Comparison of ENCODE assay signal across 9 mouse cellular contexts in genomic region chr17:28207092-28207491, GRCm38 (mm10). TPM values are rescaled to one million over a fixed set of nuclear protein-coding genes. Genes with fewer than 3 reads are reported as not detected.
DNase-seq lines count a peak whose midpoint lies in the region; ATAC-seq and TF ChIP-seq lines count a peak whose summit lies in the region.
"Had no signal": no experiment of that assay in that cellular context is flagged by ENCODE, and none has a peak within 500 bp of the region (broad histone marks: within the 10 kb centered on the region; RNA-seq: fewer than 3 reads in every experiment).

No protein-coding gene starts in this region.

- peaks cover 34% of the 10 kb centered on the region for H3K36me3 ChIP-seq in forebrain, embryonic 10.5 days (replicated peaks)
- peaks cover 3% of the 10 kb centered on the region; the same call in 1 of the 2 replicates for H3K36me3 ChIP-seq in forebrain, embryonic 16.5 days (ENCODE audit: control insufficient read depth, insufficient read depth)
- peaks cover 2% of the 10 kb centered on the region; the same call in 1 of the 2 replicates for H3K36me3 ChIP-seq in lung, embryonic 16.5 days (ENCODE audit: control insufficient read depth, insufficient read depth, low read length)
- H3K36me3 ChIP-seq in limb, embryonic 11.5 days (ENCODE audit: control insufficient read depth, insufficient read depth, low read length) = peaks cover 2% of the 10 kb centered on the region; the same call in 1 of the 2 replicates
- H3K36me3 ChIP-seq in thymus, adult 2 months (ENCODE audit: control insufficient read depth, insufficient read depth, low read length) = no peaks in the 10 kb centered on the region

- peaks cover 23% of the 10 kb centered on the region for H3K4me1 ChIP-seq in forebrain, embryonic 10.5 days
- no peaks in the 10 kb centered on the region for H3K4me1 ChIP-seq in forebrain, embryonic 16.5 days (replicated peaks; ENCODE audit: control insufficient read depth, insufficient read depth, low read length)
- H3K4me1 ChIP-seq in lung, embryonic 16.5 days (replicated peaks; ENCODE audit: control insufficient read depth, insufficient read depth, low read length) = peaks cover 8% of the 10 kb centered on the region
- H3K4me1 ChIP-seq in limb, embryonic 11.5 days (ENCODE audit: control insufficient read depth, insufficient read depth, low read length) = peaks cover 16% of the 10 kb centered on the region
- peaks cover 48% of the 10 kb centered on the region for H3K4me1 ChIP-seq in thymus, adult 2 months (replicated peaks; ENCODE audit: control insufficient read depth, insufficient read depth, low read length)
- H3K4me1 ChIP-seq: forebrain, embryonic 15.5 days had no signal

- ATAC-seq in forebrain, embryonic 16.5 days = no peak
- no peak for ATAC-seq in lung, embryonic 16.5 days (ENCODE audit: low read depth)
- no peak for ATAC-seq in limb, embryonic 11.5 days (ENCODE audit: insufficient number of reproducible peaks, low FRiP score, low TSS enrichment, low read depth)

- TF ChIP-seq POLR2A in thymus, adult 2 months (IDR thresholded peaks at IDR 0.05; ENCODE audit: control insufficient read depth, extremely low read depth, insufficient read depth, low read length, poor library complexity) = no peak

- DNase-seq in forebrain, embryonic 10.5 days (ENCODE audit: extremely low spot score, low spot score) = no peak
- DNase-seq in lung, postnatal 36 days = no peak
- no peak for DNase-seq in limb, embryonic 11.5 days (ENCODE audit: low spot score)
- peak; percentile 58 for DNase-seq in thymus, adult 2 months
- DNase-seq in right cerebral cortex, postnatal 36 days (ENCODE audit: low spot score in 2 of 2) = no peak
- no peak for DNase-seq in layer of hippocampus, adult 8-10 months (ENCODE audit: low spot score in 2 of 2)

- no peaks in the 10 kb centered on the region for H3K9me3 ChIP-seq in forebrain, embryonic 10.5 days
- H3K9me3 ChIP-seq in forebrain, embryonic 16.5 days (ENCODE audit: control insufficient read depth, low read length) = no peaks in the 10 kb centered on the region
- H3K9me3 ChIP-seq in lung, embryonic 16.5 days (ENCODE audit: control insufficient read depth, low read length) = no peaks in the 10 kb centered on the region
- H3K9me3 ChIP-seq in limb, embryonic 11.5 days (ENCODE audit: control insufficient read depth, low read length) = no peaks in the 10 kb centered on the region
- H3K9me3 ChIP-seq: forebrain, embryonic 15.5 days had no signal

- peak overlapping the region; percentile 73 for H3K27ac ChIP-seq in forebrain, embryonic 10.5 days
- H3K27ac ChIP-seq in forebrain, embryonic 16.5 days (ENCODE audit: low read length) = no peak overlapping the region
- peak overlapping the region; percentile 68; the same call in 1 of the 2 replicates for H3K27ac ChIP-seq in lung, embryonic 16.5 days (ENCODE audit: low read length)
- H3K27ac ChIP-seq in limb, embryonic 11.5 days (replicated peaks; ENCODE audit: low read depth, low read length) = peak overlapping the region; percentile 78
- peak overlapping the region; percentile 85 for H3K27ac ChIP-seq in thymus, adult 2 months (ENCODE audit: control insufficient read depth, insufficient read depth, low read length)
- H3K27ac ChIP-seq: forebrain, embryonic 15.5 days had no signal

- H3K4me3 ChIP-seq in forebrain, embryonic 10.5 days = no peak overlapping the region
- H3K4me3 ChIP-seq in forebrain, embryonic 16.5 days (replicated peaks; ENCODE audit: low read length) = no peak overlapping the region
- no peak overlapping the region for H3K4me3 ChIP-seq in lung, embryonic 16.5 days (ENCODE audit: low read length)
- H3K4me3 ChIP-seq in limb, embryonic 11.5 days (ENCODE audit: low read depth, low read length) = no peak overlapping the region
- peak overlapping the region; percentile 26 for H3K4me3 ChIP-seq in thymus, adult 2 months (ENCODE audit: control insufficient read depth, insufficient read depth, low read length)
- H3K4me3 ChIP-seq: forebrain, embryonic 15.5 days had no signal

- no peak overlapping the region for H3K4me2 ChIP-seq in forebrain, embryonic 16.5 days (ENCODE audit: low read length)
- H3K4me2 ChIP-seq in lung, embryonic 16.5 days (ENCODE audit: low read depth, low read length) = no peak overlapping the region
- no peak overlapping the region for H3K4me2 ChIP-seq in limb, embryonic 11.5 days (ENCODE audit: low read depth, severe bottlenecking)
- H3K4me2 ChIP-seq: forebrain, embryonic 15.5 days had no signal

- no peak for TF ChIP-seq CTCF in thymus, adult 2 months (IDR thresholded peaks at IDR 0.05; ENCODE audit: borderline replicate concordance, control insufficient read depth, extremely low read depth, insufficient read depth, low read length, poor library complexity)

- WGBS in forebrain, embryonic 10.5 days = 77% methylated on average over 8 of the region's 8 CpGs
- WGBS in forebrain, embryonic 16.5 days = 74% methylated on average over 8 of the region's 8 CpGs
- 66% methylated on average over 8 of the region's 8 CpGs for WGBS in lung, embryonic 16.5 days
- WGBS in limb, embryonic 11.5 days = 70% methylated on average over 8 of the region's 8 CpGs
- WGBS in thymus, adult 2 months = 24% methylated on average over 8 of the region's 8 CpGs

- peaks cover 18% of the 10 kb centered on the region for H3K27me3 ChIP-seq in forebrain, embryonic 10.5 days (ENCODE audit: poor library complexity, severe bottlenecking)
- no peaks in the 10 kb centered on the region for H3K27me3 ChIP-seq in forebrain, embryonic 16.5 days (replicated peaks; ENCODE audit: control insufficient read depth, insufficient read depth, low read length)
- H3K27me3 ChIP-seq in lung, embryonic 16.5 days (ENCODE audit: control insufficient read depth, insufficient read depth, low read depth, low read length) = no peaks in the 10 kb centered on the region
- H3K27me3 ChIP-seq in limb, embryonic 11.5 days (ENCODE audit: control insufficient read depth, insufficient read depth, low read length) = no peaks in the 10 kb centered on the region
- H3K27me3 ChIP-seq in thymus, adult 2 months (ENCODE audit: control insufficient read depth, insufficient read depth, low read length) = no peaks in the 10 kb centered on the region
- H3K27me3 ChIP-seq: forebrain, embryonic 15.5 days had no signal

- no peak overlapping the region for H3K9ac ChIP-seq in forebrain, embryonic 16.5 days (replicated peaks; ENCODE audit: low read depth, low read length)
- H3K9ac ChIP-seq in lung, embryonic 16.5 days (ENCODE audit: low read length) = peak overlapping the region; percentile 70
- H3K9ac ChIP-seq in limb, embryonic 11.5 days (ENCODE audit: low read length) = peak overlapping the region; percentile 46
- H3K9ac ChIP-seq: forebrain, embryonic 15.5 days had no signal

RNA-seq across cellular contexts. Expression of gene Def6, which starts 0.5 kb away (rescaled TPM):
- polyA plus RNA-seq in forebrain, embryonic 10.5 days (2016; fragmentation: Nextera tagmentation; extraction: Ambion mirVana) = 2.4 and 4.1 TPM in 2 replicates
- polyA plus RNA-seq in forebrain, embryonic 16.5 days (2015; fragmentation: Nextera tagmentation; extraction: Ambion mirVana) = 4.5 and 4.6 TPM in 2 replicates
- 5.2 and 8.6 TPM in 2 replicates for polyA plus RNA-seq in lung, embryonic 16.5 days (2015; fragmentation: Nextera tagmentation; extraction: Ambion mirVana)
- 4.5 and 5.6 TPM in 2 replicates for polyA plus RNA-seq in limb, embryonic 11.5 days (2014; fragmentation: Nextera tagmentation; extraction: Ambion mirVana)
- polyA plus RNA-seq in thymus, adult 2 months (2012; rRNA removed) = 247 and 277 TPM in 2 replicates
- 1 to 10 TPM; 2.9 to 6.5 (median 3.5) TPM for total RNA-seq in layer of hippocampus, adult 8-10 months (2022)

RNA-seq across cellular contexts. Expression of gene Ppard, which starts 25.4 kb away (rescaled TPM):
- 1.3 and 1.4 TPM in 2 replicates for polyA plus RNA-seq in forebrain, embryonic 10.5 days (2016; fragmentation: Nextera tagmentation; extraction: Ambion mirVana)
- 1.2 and 1.3 TPM in 2 replicates for polyA plus RNA-seq in forebrain, embryonic 16.5 days (2015; fragmentation: Nextera tagmentation; extraction: Ambion mirVana)
- 2.7 TPM in 2 replicates for polyA plus RNA-seq in lung, embryonic 16.5 days (2015; fragmentation: Nextera tagmentation; extraction: Ambion mirVana)
- 2.3 and 2.7 TPM in 2 replicates for polyA plus RNA-seq in limb, embryonic 11.5 days (2014; fragmentation: Nextera tagmentation; extraction: Ambion mirVana)
- polyA plus RNA-seq in thymus, adult 2 months (2012; rRNA removed) = 50.7 and 51.6 TPM in 2 replicates
- 10 to 100 TPM; 24.5 to 27.5 (median 26.7) TPM for total RNA-seq in layer of hippocampus, adult 8-10 months (2022)

RNA-seq across cellular contexts. Expression of gene Zfp523, which starts 30.2 kb away (rescaled TPM):
- polyA plus RNA-seq in forebrain, embryonic 10.5 days (2016; fragmentation: Nextera tagmentation; extraction: Ambion mirVana) = 32.6 and 35.6 TPM in 2 replicates
- polyA plus RNA-seq in forebrain, embryonic 16.5 days (2015; fragmentation: Nextera tagmentation; extraction: Ambion mirVana) = 34.4 and 40.3 TPM in 2 replicates
- polyA plus RNA-seq in lung, embryonic 16.5 days (2015; fragmentation: Nextera tagmentation; extraction: Ambion mirVana) = 34.2 and 34.9 TPM in 2 replicates
- 34.0 and 35.4 TPM in 2 replicates for polyA plus RNA-seq in limb, embryonic 11.5 days (2014; fragmentation: Nextera tagmentation; extraction: Ambion mirVana)
- 55.5 and 55.7 TPM in 2 replicates for polyA plus RNA-seq in thymus, adult 2 months (2012; rRNA removed)
- total RNA-seq in layer of hippocampus, adult 8-10 months (2022) = 100 to 1,000 TPM in 2 of 4 experiments, 10 to 100 TPM in 2; 91.9 to 107 (median 101) TPM

Comparison
In these comparisons a context has a peak if more than half of its experiments do, and no peak if none do; other contexts are left out.
1. RNA of gene Def6, which starts 0.5 kb away (polyA plus RNA-seq): 247 to 277 TPM in thymus, adult 2 months; 4.5 to 5.6 TPM in limb, embryonic 11.5 days, 5.2 to 8.6 TPM in lung, embryonic 16.5 days, 4.5 to 4.6 TPM in forebrain, embryonic 16.5 days and 2.4 to 4.1 TPM in forebrain, embryonic 10.5 days; every median in the first group is over 10 times any median in the second.
2. RNA of gene Ppard, which starts 25.4 kb away (polyA plus RNA-seq): 50.7 to 51.6 TPM in thymus, adult 2 months; 2.3 to 2.7 TPM in limb, embryonic 11.5 days, 2.7 TPM in lung, embryonic 16.5 days, 1.3 to 1.4 TPM in forebrain, embryonic 10.5 days and 1.2 to 1.3 TPM in forebrain, embryonic 16.5 days; every median in the first group is over 10 times any median in the second.